Mouse (Mus musculus): ENCODE data around the gene T2. TPM values are rescaled to one million over a fixed set of nuclear protein-coding genes. Genes with fewer than 3 reads are reported as not detected.

T2 gene
- polyA plus RNA-seq, 1 experiment from 2014 or later = 0.24 TPM

- Histone ChIP-seq H3K4me3 (ENCODE audit: low read length) (no peak overlapping the region), H3K9me3 (ENCODE audit: control insufficient read depth, low read length) (no peaks in the 10 kb centered on the region)
Observed at GRCm38 (mm10) chr17:8423283-8423682, 67.5 kb downstream of the T2 start.

DNA sequence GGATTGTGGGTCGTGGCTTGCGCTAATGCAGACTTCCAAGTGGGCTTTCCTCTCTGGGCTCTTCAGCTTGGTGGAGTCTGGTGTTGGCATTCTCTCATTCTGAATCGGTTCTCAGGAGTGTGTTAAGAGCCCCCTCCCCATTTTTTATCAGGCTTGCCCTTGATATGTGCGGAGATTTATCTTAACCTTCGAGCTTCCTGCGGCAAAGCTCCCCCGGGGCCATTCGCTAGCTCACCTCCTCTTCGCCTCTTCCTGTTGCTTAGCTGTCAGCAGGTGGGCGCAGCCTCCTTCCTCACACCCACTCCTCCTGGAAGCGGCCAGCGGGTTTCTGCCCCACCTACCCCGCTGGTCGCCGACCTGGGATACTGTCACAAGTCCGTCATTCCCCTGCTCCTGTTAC lies 73.6 kb downstream of the T2 start:
- no peak overlapping the region for H3K4me2 ChIP-seq (ENCODE audit: low read depth, low read length)
- no peak overlapping the region for H3K9ac ChIP-seq (ENCODE audit: low read depth, low read length)
- ATAC-seq = no peak
- WGBS = 3% methylated on average over 16 of the region's 16 CpGs
- no peak overlapping the region for H3K27ac ChIP-seq (ENCODE audit: low read length)
- H3K9me3 ChIP-seq (ENCODE audit: control insufficient read depth, low read length) = no peaks in the 10 kb centered on the region
- H3K27me3 ChIP-seq (replicated peaks; ENCODE audit: control insufficient read depth, insufficient read depth, low read length) = peaks cover 64% of the 10 kb centered on the region
- no peak overlapping the region for H3K4me3 ChIP-seq (ENCODE audit: low read length)
- no peaks in the 10 kb centered on the region for H3K36me3 ChIP-seq (ENCODE audit: control insufficient read depth, insufficient read depth, low read length)
- peaks cover 11% of the 10 kb centered on the region; the same call in 1 of the 2 replicates for H3K4me1 ChIP-seq (ENCODE audit: control insufficient read depth, insufficient read depth, low read length)

More at GRCm38 (mm10) chr17:8423283-8423682, 67.5 kb downstream of the T2 start:
- H3K4me1 ChIP-seq (ENCODE audit: control insufficient read depth, insufficient read depth, low read length) = no peaks in the 10 kb centered on the region
- WGBS = 52% methylated on average over 2 of the region's 2 CpGs
- peaks cover 7% of the 10 kb centered on the region; the same call in 1 of the 2 replicates for H3K27me3 ChIP-seq (replicated peaks; ENCODE audit: control insufficient read depth, insufficient read depth, low read length)
- no peak for ATAC-seq
- no peak overlapping the region for H3K4me2 ChIP-seq (ENCODE audit: low read depth, low read length)
- H3K36me3 ChIP-seq (ENCODE audit: control insufficient read depth, insufficient read depth, low read length) = no peaks in the 10 kb centered on the region
- no peak overlapping the region for H3K27ac ChIP-seq (ENCODE audit: low read length)
- no peak overlapping the region for H3K9ac ChIP-seq (ENCODE audit: low read depth, low read length)

DNA sequence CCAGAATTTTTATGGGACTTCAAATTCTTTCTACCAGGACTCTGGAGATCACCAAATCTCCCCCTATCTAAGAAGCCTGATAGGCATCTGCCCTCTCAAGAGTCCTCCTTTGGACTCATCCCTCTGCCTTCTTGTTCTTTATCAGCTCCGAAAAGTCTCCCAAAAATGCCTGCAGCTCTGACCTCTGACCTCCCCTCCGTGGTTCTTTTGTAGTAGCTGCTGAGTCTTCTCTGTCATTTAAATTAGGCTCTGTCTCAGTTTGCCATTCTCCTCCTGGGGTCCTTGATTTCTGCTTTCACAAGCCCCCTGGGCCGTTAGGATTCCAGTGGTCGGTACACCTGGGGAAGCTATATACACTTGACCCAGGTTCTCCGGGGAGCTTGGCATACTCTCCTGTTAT lies 74.1 kb downstream of the T2 start:
- Histone ChIP-seq H3K9ac (ENCODE audit: low read depth, low read length) (no peak overlapping the region), H3K4me3 (ENCODE audit: low read length) (no peak overlapping the region), H3K9me3 (ENCODE audit: control insufficient read depth, low read length) (no peaks in the 10 kb centered on the region), H3K27ac (ENCODE audit: low read length) (no peak overlapping the region), H3K27me3 (replicated peaks; ENCODE audit: control insufficient read depth, insufficient read depth, low read length) (peaks cover 69% of the 10 kb centered on the region), H3K36me3 (ENCODE audit: control insufficient read depth, insufficient read depth, low read length) (no peaks in the 10 kb centered on the region), H3K4me1 (ENCODE audit: control insufficient read depth, insufficient read depth, low read length) (peaks cover 11% of the 10 kb centered on the region; the same call in 1 of the 2 replicates), H3K4me2 (ENCODE audit: low read depth, low read length) (no peak overlapping the region)
- 2% methylated on average over 5 of the region's 5 CpGs for WGBS
- no peak for ATAC-seq

GRCm38 (mm10) chr17:8432179-8432800 lies 76.5 kb downstream of the T2 start:
- 3% methylated on average over 17 of the region's 17 CpGs for WGBS
- no peak overlapping the region for H3K4me3 ChIP-seq (ENCODE audit: low read length)

DNA sequence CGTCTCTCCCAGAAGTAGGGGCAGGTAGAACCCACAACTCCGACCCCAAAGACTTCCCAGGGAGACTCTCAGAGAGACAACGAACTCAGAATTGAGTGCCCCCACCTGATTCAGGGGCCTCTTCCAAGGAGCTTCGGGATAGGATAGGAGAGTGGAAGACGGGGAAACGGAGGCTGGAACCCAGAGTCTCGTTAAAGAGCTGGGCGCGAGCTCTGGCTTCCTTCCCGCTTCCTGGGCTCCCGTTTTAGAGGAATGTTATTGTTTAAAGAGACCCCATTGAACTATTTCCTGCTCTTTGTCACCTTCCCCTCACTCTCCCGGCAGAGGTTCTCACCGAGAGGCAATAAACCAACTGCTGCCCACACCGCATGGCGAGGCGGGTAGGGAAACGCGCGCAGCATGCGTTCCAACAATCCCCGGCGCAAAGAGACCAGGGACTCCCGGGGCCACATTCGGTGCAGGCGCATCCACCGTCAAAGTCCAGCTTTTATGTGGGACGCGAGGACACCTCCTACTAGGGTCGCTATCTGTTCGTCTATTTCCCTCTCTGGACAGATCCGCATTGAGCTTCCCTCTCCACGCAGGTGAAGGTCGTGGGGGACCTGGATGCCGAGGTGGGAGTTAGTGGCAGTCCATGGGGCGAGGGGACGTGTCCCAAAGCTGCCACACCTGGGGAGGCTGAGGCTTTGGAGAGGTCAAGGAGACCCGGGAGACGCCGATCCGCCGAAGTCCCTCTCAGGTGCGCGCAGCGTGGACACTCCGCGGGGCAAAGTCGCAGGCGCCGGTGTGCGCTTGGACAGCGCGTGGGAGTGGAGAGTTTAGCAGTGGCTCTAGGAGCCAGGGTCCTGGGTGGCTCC lies 77.6 kb downstream of the T2 start:
- Histone ChIP-seq H3K36me3 (ENCODE audit: control insufficient read depth, insufficient read depth, low read length) (no peaks in the 10 kb centered on the region), H3K9ac (ENCODE audit: low read depth, low read length) (no peak overlapping the region), H3K4me1 (ENCODE audit: control insufficient read depth, insufficient read depth, low read length) (peaks cover 11% of the 10 kb centered on the region; the same call in 1 of the 2 replicates), H3K4me2 (ENCODE audit: low read depth, low read length) (peak overlapping the region; percentile 37), H3K9me3 (ENCODE audit: control insufficient read depth, low read length) (no peaks in the 10 kb centered on the region), H3K4me3 (ENCODE audit: low read length) (peak overlapping the region; percentile 17), H3K27me3 (replicated peaks; ENCODE audit: control insufficient read depth, insufficient read depth, low read length) (peaks cover 93% of the 10 kb centered on the region), H3K27ac (ENCODE audit: low read length) (no peak overlapping the region)
- ATAC-seq = no peak
- under 1% methylated on average over 52 of the region's 52 CpGs for WGBS

More at GRCm38 (mm10) chr17:8432179-8432800, 76.5 kb downstream of the T2 start:
- H3K27me3 ChIP-seq (replicated peaks; ENCODE audit: control insufficient read depth, insufficient read depth, low read length) = peaks cover 91% of the 10 kb centered on the region
- no peak overlapping the region for H3K9ac ChIP-seq (ENCODE audit: low read depth, low read length)
- peaks cover 11% of the 10 kb centered on the region; the same call in 1 of the 2 replicates for H3K4me1 ChIP-seq (ENCODE audit: control insufficient read depth, insufficient read depth, low read length)
- no peaks in the 10 kb centered on the region for H3K9me3 ChIP-seq (ENCODE audit: control insufficient read depth, low read length)
- H3K4me2 ChIP-seq (ENCODE audit: low read depth, low read length) = no peak overlapping the region
- ATAC-seq = no peak
- H3K36me3 ChIP-seq (ENCODE audit: control insufficient read depth, insufficient read depth, low read length) = no peaks in the 10 kb centered on the region
- H3K27ac ChIP-seq (ENCODE audit: low read length) = no peak overlapping the region

DNA sequence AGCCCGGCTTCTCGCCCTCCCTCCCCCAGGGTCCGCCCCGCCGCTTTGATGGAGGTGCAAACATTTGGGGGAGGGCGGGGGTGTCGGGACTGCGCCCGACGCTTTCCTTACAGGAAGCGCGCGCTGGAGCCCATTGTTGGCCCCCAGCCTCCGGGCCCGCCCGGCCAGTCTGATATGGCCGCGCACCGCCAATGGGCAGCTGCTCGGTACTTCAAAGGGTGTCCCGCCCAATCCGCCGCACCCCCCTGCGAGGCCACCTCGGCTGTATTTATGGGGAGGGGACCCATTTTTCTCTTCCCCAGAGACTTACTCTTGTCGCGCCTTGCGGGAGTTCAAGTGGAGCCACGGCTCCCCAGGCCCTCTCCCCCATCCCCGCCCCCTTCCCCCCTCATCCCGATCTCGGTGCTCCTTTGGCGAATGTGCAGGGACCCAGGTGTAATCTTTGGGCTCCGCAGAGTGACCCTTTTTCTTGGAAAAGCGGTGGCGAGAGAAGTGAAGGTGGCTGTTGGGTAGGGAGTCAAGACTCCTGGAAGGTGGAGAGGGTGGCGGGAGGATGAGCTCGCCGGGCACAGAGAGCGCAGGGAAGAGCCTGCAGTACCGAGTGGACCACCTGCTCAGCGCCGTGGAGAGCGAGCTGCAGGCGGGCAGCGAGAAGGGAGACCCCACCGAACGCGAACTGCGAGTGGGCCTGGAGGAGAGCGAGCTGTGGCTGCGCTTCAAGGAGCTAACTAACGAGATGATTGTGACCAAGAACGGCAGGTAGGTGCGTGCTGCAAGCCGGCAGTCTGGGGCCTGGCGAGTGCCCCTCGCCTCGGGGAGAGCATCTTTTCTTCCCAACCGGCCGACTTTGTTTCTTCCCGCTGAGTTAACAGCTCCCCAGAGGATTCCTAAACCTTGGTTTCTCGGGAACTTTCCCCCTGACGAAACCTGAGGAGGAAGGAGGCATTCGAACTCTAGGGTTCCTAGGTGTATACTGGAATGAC lies 78.5 kb downstream of the T2 start, which contains the start of gene T:
T (plus strand) TSS at position 446 of the 983 bp plus-strand sequence.
- Histone ChIP-seq H3K4me1 (ENCODE audit: control insufficient read depth, insufficient read depth, low read length) (peaks cover 11% of the 10 kb centered on the region; the same call in 1 of the 2 replicates), H3K36me3 (ENCODE audit: control insufficient read depth, insufficient read depth, low read length) (no peaks in the 10 kb centered on the region), H3K4me3 (ENCODE audit: low read length) (peak within 1 kb of the TSS; percentile 17), H3K9ac (ENCODE audit: low read depth, low read length) (no peak within 1 kb of the TSS), H3K4me2 (ENCODE audit: low read depth, low read length) (peak within 1 kb of the TSS; percentile 37), H3K27ac (ENCODE audit: low read length) (no peak within 1 kb of the TSS), H3K27me3 (replicated peaks; ENCODE audit: control insufficient read depth, insufficient read depth, low read length) (peaks cover 92% of the 10 kb centered on the region), H3K9me3 (ENCODE audit: control insufficient read depth, low read length) (no peaks in the 10 kb centered on the region)
- no peak for ATAC-seq
- 1% methylated on average over 57 of the region's 65 CpGs for WGBS

- no peak for ATAC-seq
- H3K4me1 ChIP-seq (ENCODE audit: control insufficient read depth, insufficient read depth, low read length) = peaks cover 11% of the 10 kb centered on the region; the same call in 1 of the 2 replicates
- H3K4me3 ChIP-seq (ENCODE audit: low read length) = no peak overlapping the region
- H3K36me3 ChIP-seq (ENCODE audit: control insufficient read depth, insufficient read depth, low read length) = no peaks in the 10 kb centered on the region
- 41% methylated on average over 7 of the region's 7 CpGs for WGBS
- peaks cover 83% of the 10 kb centered on the region for H3K27me3 ChIP-seq (replicated peaks; ENCODE audit: control insufficient read depth, insufficient read depth, low read length)
- H3K9ac ChIP-seq (ENCODE audit: low read depth, low read length) = no peak overlapping the region
- H3K27ac ChIP-seq (ENCODE audit: low read length) = no peak overlapping the region
- no peaks in the 10 kb centered on the region for H3K9me3 ChIP-seq (ENCODE audit: control insufficient read depth, low read length)
- H3K4me2 ChIP-seq (ENCODE audit: low read depth, low read length) = no peak overlapping the region
Observed at GRCm38 (mm10) chr17:8436184-8436583, 80.4 kb downstream of the T2 start.

GRCm38 (mm10) chr17:8444062-8444461 lies 88.3 kb downstream of the T2 start:
- ATAC-seq = no peak
- H3K9me3 ChIP-seq (ENCODE audit: control insufficient read depth, low read length) = no peaks in the 10 kb centered on the region
- no peak overlapping the region for H3K27ac ChIP-seq (ENCODE audit: low read length)
- H3K4me2 ChIP-seq (ENCODE audit: low read depth, low read length) = no peak overlapping the region
- no peak overlapping the region for H3K4me3 ChIP-seq (ENCODE audit: low read length)
- H3K27me3 ChIP-seq (replicated peaks; ENCODE audit: control insufficient read depth, insufficient read depth, low read length) = peaks cover 11% of the 10 kb centered on the region; the same call in 1 of the 2 replicates
- H3K9ac ChIP-seq (ENCODE audit: low read depth, low read length) = no peak overlapping the region
- WGBS = 56% methylated on average over 3 of the region's 3 CpGs
- no peaks in the 10 kb centered on the region for H3K36me3 ChIP-seq (ENCODE audit: control insufficient read depth, insufficient read depth, low read length)
- no peaks in the 10 kb centered on the region for H3K4me1 ChIP-seq (ENCODE audit: control insufficient read depth, insufficient read depth, low read length)

Measured in intestine, embryonic 16.5 days (tissue).